8 mouse cellular contexts compared by ENCODE assay signal in the genomic region with DNA sequence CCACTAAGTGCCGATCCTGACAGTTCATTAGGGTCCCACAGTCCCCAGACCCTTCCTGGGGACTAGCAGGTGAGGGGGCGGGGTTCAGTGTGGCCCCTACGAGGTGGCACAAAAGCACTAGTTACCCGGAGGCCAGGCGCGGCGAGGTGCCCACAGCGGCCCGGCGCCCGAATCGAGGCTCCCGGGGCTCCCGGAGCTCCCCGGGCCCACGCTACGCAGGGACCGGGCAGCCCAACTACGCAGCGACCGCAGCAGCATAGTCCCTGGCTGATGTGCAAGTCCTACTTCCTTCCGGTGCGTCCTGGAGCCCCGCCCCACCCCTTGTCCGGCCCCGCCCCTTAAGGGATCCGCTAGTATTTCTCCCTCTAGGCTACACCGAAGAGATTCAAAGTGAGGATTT. TPM values are rescaled to one million over a fixed set of nuclear protein-coding genes. Genes with fewer than 3 reads are reported as not detected.
A peak's percentile ranks its signal among the peaks of the same experiment; 100 is the strongest.
DNase-seq lines count a peak whose midpoint lies in the region; ATAC-seq lines count a peak whose summit lies in the region.

Gene Tk2 (minus strand): TSS at position 283 of the 400 bp plus-strand sequence.

- no peaks in the 10 kb centered on the region; the same call in 1 of the 2 replicates for H3K4me1 ChIP-seq in embryonic facial prominence, embryonic 11.5 days (ENCODE audit: control insufficient read depth, insufficient read depth, low read length)
- peaks cover 24% of the 10 kb centered on the region for H3K4me1 ChIP-seq in limb, embryonic 10.5 days
- H3K4me1 ChIP-seq in midbrain, embryonic 12.5 days, result peaks cover 22% of the 10 kb centered on the region

- H3K9me3 ChIP-seq in embryonic facial prominence, embryonic 11.5 days (replicated peaks; ENCODE audit: control insufficient read depth, low read length), result no peaks in the 10 kb centered on the region
- no peaks in the 10 kb centered on the region for H3K9me3 ChIP-seq in limb, embryonic 10.5 days (replicated peaks)
- no peaks in the 10 kb centered on the region for H3K9me3 ChIP-seq in midbrain, embryonic 12.5 days

- under 1% methylated on average over 28 of the region's 28 CpGs for WGBS in embryonic facial prominence, embryonic 11.5 days
- 0% methylated on average over 28 of the region's 28 CpGs for WGBS in limb, embryonic 10.5 days
- under 1% methylated on average over 26 of the region's 28 CpGs for whole genome bisulfite sequencing in midbrain, embryonic 12.5 days

- no peak within 1 kb of the TSS for H3K27ac ChIP-seq in embryonic facial prominence, embryonic 11.5 days (replicated peaks; ENCODE audit: low read depth, low read length)
- peak within 1 kb of the TSS; percentile 78 for H3K27ac ChIP-seq in limb, embryonic 10.5 days
- H3K27ac ChIP-seq in midbrain, embryonic 12.5 days (replicated peaks), result no peak within 1 kb of the TSS

- H3K4me2 ChIP-seq in embryonic facial prominence, embryonic 11.5 days (ENCODE audit: low read depth, low read length), result peak within 1 kb of the TSS; percentile 68
- H3K4me2 ChIP-seq in midbrain, embryonic 12.5 days (replicated peaks), result peak within 1 kb of the TSS; percentile 65

- H3K27me3 ChIP-seq in embryonic facial prominence, embryonic 11.5 days (ENCODE audit: control insufficient read depth, insufficient read depth, low read length), result no peaks in the 10 kb centered on the region
- H3K27me3 ChIP-seq in limb, embryonic 10.5 days (ENCODE audit: low read depth, poor library complexity, severe bottlenecking), result no peaks in the 10 kb centered on the region
- no peaks in the 10 kb centered on the region for H3K27me3 ChIP-seq in midbrain, embryonic 12.5 days

- no peaks in the 10 kb centered on the region; the same call in 1 of the 2 replicates for H3K36me3 ChIP-seq in embryonic facial prominence, embryonic 11.5 days (replicated peaks; ENCODE audit: control insufficient read depth, insufficient read depth, low read depth, low read length)
- H3K36me3 ChIP-seq in limb, embryonic 10.5 days, result peaks cover 10% of the 10 kb centered on the region
- peaks cover 14% of the 10 kb centered on the region; the same call in 1 of the 2 replicates for H3K36me3 ChIP-seq in midbrain, embryonic 12.5 days

- peak; percentile 85 for DNase-seq in 3134 (ENCODE audit: extremely low read depth, insufficient read length, low spot score)
- DNase-seq in adrenal gland, postnatal 25 days, result peak; percentile 84
- DNase-seq in embryonic facial prominence, embryonic 11.5 days (ENCODE audit: low spot score), result peak; percentile 86
- DNase-seq in kidney, adult 11 months, result peak; percentile 64
- DNase-seq in limb, embryonic 10.5 days (ENCODE audit: low spot score), result peak; percentile 87
- peak; percentile 64 for DNase-seq in skeletal muscle tissue, adult 2 months (ENCODE audit: low read depth, low spot score)

- peak within 1 kb of the TSS; percentile 80 for H3K9ac ChIP-seq in embryonic facial prominence, embryonic 11.5 days (replicated peaks; ENCODE audit: low read length)
- H3K9ac ChIP-seq in midbrain, embryonic 12.5 days (replicated peaks), result peak within 1 kb of the TSS; percentile 82

- ATAC-seq in embryonic facial prominence, embryonic 11.5 days (replicated peaks; ENCODE audit: insufficient number of reproducible peaks, low FRiP score, low TSS enrichment, low read depth), result peak; percentile 78
- peak; percentile 65 for ATAC-seq in granulocyte monocyte progenitor cell, adult 5-6 weeks (replicated peaks; ENCODE audit: poor library complexity, severe bottlenecking)
- peak; percentile 89 for ATAC-seq in midbrain, embryonic 12.5 days (ENCODE audit: low FRiP score, low read depth)

- H3K4me3 ChIP-seq in embryonic facial prominence, embryonic 11.5 days (ENCODE audit: low read depth, low read length), result peak within 1 kb of the TSS; percentile 86
- peak within 1 kb of the TSS; percentile 69 for H3K4me3 ChIP-seq in limb, embryonic 10.5 days
- peak within 1 kb of the TSS; percentile 74 for H3K4me3 ChIP-seq in midbrain, embryonic 12.5 days

RNA-seq across cellular contexts. Expression of gene Tk2, which starts in this region (rescaled TPM):
- total RNA-seq in adrenal gland, postnatal 25 days (2021), result 52.3 and 78.8 TPM in 2 replicates
- polyA plus RNA-seq in embryonic facial prominence, embryonic 11.5 days (2014; fragmentation: Nextera tagmentation; extraction: Ambion mirVana), result 23.9 and 26.1 TPM in 2 replicates
- total RNA-seq in granulocyte monocyte progenitor cell, adult 5-6 weeks (2014; fragmentation: Nextera tagmentation), result 11.2 and 15.4 TPM in 2 replicates
- total RNA-seq in granulocyte monocyte progenitor cell, adult 5-6 weeks (2017), result 11.7 and 12.6 TPM in 2 replicates
- 20.5 and 22.0 TPM in 2 replicates for polyA plus RNA-seq in limb, embryonic 10.5 days (2016; fragmentation: Nextera tagmentation; extraction: Ambion mirVana)
- 38.2 and 42.5 TPM in 2 replicates for polyA plus RNA-seq in midbrain, embryonic 12.5 days (2016; fragmentation: Nextera tagmentation; extraction: Ambion mirVana)
